Mouse (Mus musculus) C2C12 (cell line): Measurements from ENCODE around the gene Mmd2.

Experiments
- CEBPB ChIP-seq: IDR thresholded peaks from one replicate; pipeline ENCODE4 v1.6.1; 2011; ENCODE audit warnings: low read depth, mild to moderate bottlenecking, control low read depth, moderate library complexity
- CTCF ChIP-seq: IDR thresholded peaks from one replicate; pipeline ENCODE4 v1.5.1; 2011; ENCODE audit not compliant: control insufficient read depth, insufficient read depth, insufficient read length
- MAX ChIP-seq: IDR thresholded peaks from one replicate; pipeline ENCODE4 v1.6.1; 2011; ENCODE audit warnings: mild to moderate bottlenecking, control low read depth
- MYOD1 ChIP-seq: IDR thresholded peaks from one replicate; pipeline ENCODE4 v1.6.1; 2011; ENCODE audit warnings: low read depth; ENCODE audit not compliant: control insufficient read depth, insufficient read length
- MYOG ChIP-seq: IDR thresholded peaks from one replicate; pipeline ENCODE4 v1.6.1; 2011; ENCODE audit not compliant: control insufficient read depth, insufficient read length; ENCODE audit errors: extremely low read depth
- USF1 ChIP-seq: IDR thresholded peaks from one replicate; pipeline ENCODE4 v1.6.1; 2011; ENCODE audit warnings: low read depth, mild to moderate bottlenecking, control low read depth, moderate library complexity

- no peak for TF ChIP-seq CTCF
- no peak for TF ChIP-seq CEBPB
- no peak for TF ChIP-seq MYOG
- TF ChIP-seq USF1 = no peak
- no peak for TF ChIP-seq MYOD1
- TF ChIP-seq MAX = no peak
These were observed 61.5 kb downstream of the Mmd2 start for GRCm38 (mm10) chr5:142547066-142547465.
